Mouse (Mus musculus) hindbrain, embryonic 16.5 days (tissue): ENCODE data around the gene Kif22. TPM values are rescaled to one million over a fixed set of nuclear protein-coding genes. Genes with fewer than 3 reads are reported as not detected.
"Not testable (repeated sequence)": the region's sequence is repeated elsewhere in the genome, so short reads cannot be mapped to it uniquely, and the experiment has no call there.

Source experiments
- ATAC-seq: fragments of 200-750 bp; cut with Nextera tagmentation; 2 replicates; pipeline ENCODE4 v1.8.0; 2017; ENCODE audit warnings: moderate TSS enrichment, moderate library complexity
- H3K27ac ChIP-seq: fragments of 300-500 bp; sonication (generic); 2 replicates; pipeline ENCODE4 v1.5.1; 2014; ENCODE audit warnings: low read depth, mild to moderate bottlenecking, control low read depth, low read length, moderate library complexity
- H3K27me3 ChIP-seq: fragments of 300-500 bp; sonication (generic); replicated peaks from 2 replicates; pipeline ENCODE4 v1.6.1; 2014; ENCODE audit warnings: low read length; ENCODE audit not compliant: control insufficient read depth, insufficient read depth
- H3K36me3 ChIP-seq: fragments of 300-500 bp; sonication (generic); 2 replicates; pipeline ENCODE4 v1.6.1; 2014; ENCODE audit warnings: mild to moderate bottlenecking, low read length, moderate library complexity, mixed read lengths; ENCODE audit not compliant: control insufficient read depth, insufficient read depth
- H3K4me1 ChIP-seq: fragments of 300-500 bp; sonication (generic); 2 replicates; pipeline ENCODE4 v1.6.1; 2014; ENCODE audit warnings: low read depth, low read length; ENCODE audit not compliant: control insufficient read depth, insufficient read depth
- H3K4me2 ChIP-seq: fragments of 300-500 bp; sonication (generic); 2 replicates; pipeline ENCODE4 v1.6.1; 2014; ENCODE audit warnings: mild to moderate bottlenecking, low read length, control low read depth, moderate library complexity
- H3K4me3 ChIP-seq: fragments of 300-500 bp; sonication (generic); 2 replicates; pipeline ENCODE4 v1.5.1; 2014; ENCODE audit warnings: mild to moderate bottlenecking, low read length, control low read depth, moderate library complexity
- H3K9ac ChIP-seq: fragments of 300-500 bp; sonication (generic); 2 replicates; pipeline ENCODE4 v1.6.1; 2014; ENCODE audit warnings: low read depth, mild to moderate bottlenecking, control low read depth, low read length, moderate library complexity
- H3K9me3 ChIP-seq: fragments of 300-500 bp; sonication (generic); 2 replicates; pipeline ENCODE4 v1.6.1; 2014; ENCODE audit warnings: mild to moderate bottlenecking, low read length, moderate library complexity; ENCODE audit not compliant: control insufficient read depth
- WGBS: fragments of 180-500 bp; shearing (Covaris S2); extraction: QIAGEN DNeasy Blood & Tissue Kit; methylation state at CpG from one replicate; pipeline ENCODE4 v1.1.7; 2014; 5-methylcytosine and 5-hydroxymethylcytosine counted together
- polyA plus RNA-seq: library from polyadenylated mRNA; unstranded; fragments of >200 nt; fragmentation: Nextera tagmentation; extraction: Ambion mirVana; gene quantifications from 2 replicates; pipeline ENCODE4 v1.2.1, GENCODE M21; 2015

The Kif22 gene
- 22.2 and 29.8 TPM in 2 replicates for polyA plus RNA-seq

GRCm38 (mm10) chr7:127041851-127042672 is at the start of gene Kif22:
Gene Kif22, minus strand, starts transcription at chr7:127042471.
- Histone ChIP-seq H3K4me2 (peak within 1 kb of the TSS; percentile 97), H3K36me3 (no peaks in the 10 kb centered on the region), H3K27me3 (no peaks in the 10 kb centered on the region), H3K27ac (peak within 1 kb of the TSS; percentile 55), H3K4me1 (peaks cover 12% of the 10 kb centered on the region), H3K4me3 (peak within 1 kb of the TSS; percentile 79), H3K9ac (peak within 1 kb of the TSS; percentile 81), H3K9me3 (no peaks in the 10 kb centered on the region)
- ATAC-seq = peak; percentile 94
- under 1% methylated on average over 47 of the region's 53 CpGs for WGBS

GRCm38 (mm10) chr7:127091114-127091896 is 49.0 kb upstream of the Kif22 start, which contains the start of gene AI467606:
Gene AI467606, plus strand, starts transcription at chr7:127091359.
- peak within 1 kb of the TSS; percentile 15; the same call in 1 of the 2 replicates for H3K4me2 ChIP-seq

GRCm38 (mm10) chr7:127090154-127091113 is 48.2 kb upstream of the Kif22 start:
- Histone ChIP-seq H3K27me3 (no peaks in the 10 kb centered on the region), H3K4me2 (no peak overlapping the region), H3K4me3 (no peak overlapping the region), H3K9me3 (no peaks in the 10 kb centered on the region), H3K27ac (no peak overlapping the region), H3K36me3 (no peaks in the 10 kb centered on the region), H3K4me1 (peaks cover 5% of the 10 kb centered on the region), H3K9ac (no peak overlapping the region)
- WGBS = 88% methylated on average over 20 of the region's 20 CpGs
- ATAC-seq = no peak

More at GRCm38 (mm10) chr7:127091114-127091896, 49.0 kb upstream of the Kif22 start, which contains the start of gene AI467606:
- no peaks in the 10 kb centered on the region for H3K27me3 ChIP-seq
- no peaks in the 10 kb centered on the region for H3K36me3 ChIP-seq
- no peak for ATAC-seq
- H3K4me1 ChIP-seq = peaks cover 5% of the 10 kb centered on the region
- no peak within 1 kb of the TSS for H3K9ac ChIP-seq
- no peak within 1 kb of the TSS for H3K4me3 ChIP-seq
- H3K27ac ChIP-seq = no peak within 1 kb of the TSS
- no peaks in the 10 kb centered on the region for H3K9me3 ChIP-seq
- 78% methylated on average over 16 of the region's 16 CpGs for WGBS

GRCm38 (mm10) chr7:127088901-127089845 is 46.9 kb upstream of the Kif22 start:
- Histone ChIP-seq H3K9me3 (no peaks in the 10 kb centered on the region), H3K4me1 (peaks cover 5% of the 10 kb centered on the region), H3K4me2 (peak overlapping the region; percentile 55), H3K27me3 (no peaks in the 10 kb centered on the region), H3K36me3 (no peaks in the 10 kb centered on the region), H3K9ac (peak overlapping the region; percentile 36; the same call in 1 of the 2 replicates), H3K27ac (no peak overlapping the region), H3K4me3 (peak overlapping the region; percentile 20; the same call in 1 of the 2 replicates)
- no peak for ATAC-seq
- WGBS = 21% methylated on average over 27 of the region's 27 CpGs

DNA sequence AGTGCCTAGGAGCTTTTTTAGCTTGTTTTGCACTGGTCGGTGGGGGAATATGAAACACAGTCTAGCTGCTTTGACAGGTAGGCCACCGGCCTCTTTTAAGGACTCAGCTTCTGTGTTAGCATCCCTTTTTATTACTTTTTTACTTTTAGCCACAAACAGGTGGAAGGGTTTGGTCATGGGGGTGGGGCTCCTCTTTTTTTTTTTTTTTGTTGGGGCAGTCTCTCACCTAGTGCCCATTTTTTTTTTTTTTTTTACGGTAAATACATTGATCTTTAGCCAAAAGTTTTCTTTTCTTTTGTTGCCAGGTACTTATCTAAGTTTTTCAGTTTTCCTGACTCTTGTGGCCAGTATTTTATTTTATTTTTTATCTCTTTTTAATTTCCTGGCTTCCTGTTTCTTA is 45.8 kb upstream of the Kif22 start:
- ATAC-seq = no peak
- no peak overlapping the region for H3K9ac ChIP-seq
- no peaks in the 10 kb centered on the region for H3K27me3 ChIP-seq
- no peaks in the 10 kb centered on the region for H3K9me3 ChIP-seq
- H3K36me3 ChIP-seq = no peaks in the 10 kb centered on the region
- no peak overlapping the region for H3K4me3 ChIP-seq
- 89% methylated on average over 3 of the region's 3 CpGs for WGBS
- H3K4me2 ChIP-seq = no peak overlapping the region
- peaks cover 5% of the 10 kb centered on the region for H3K4me1 ChIP-seq
- no peak overlapping the region for H3K27ac ChIP-seq

- H3K4me2 ChIP-seq, H3K27me3 ChIP-seq, H3K9ac ChIP-seq, H3K36me3 ChIP-seq, H3K4me1 ChIP-seq, H3K9me3 ChIP-seq, H3K4me3 ChIP-seq, H3K27ac ChIP-seq, ATAC-seq: not testable (repeated sequence)
- WGBS = 90% methylated on average over 6 of the region's 6 CpGs
These were observed 45.2 kb upstream of the Kif22 start, which contains the start of gene Zg16 for GRCm38 (mm10) chr7:127087278-127088010. Gene Zg16, minus strand, starts transcription at chr7:127087328.

- ATAC-seq, H3K4me2 ChIP-seq: not testable (repeated sequence)
These were observed 43.5 kb upstream of the Kif22 start for GRCm38 (mm10) chr7:127085751-127086150.

More at GRCm38 (mm10) chr7:127085751-127086150, 43.5 kb upstream of the Kif22 start:
- not testable (repeated sequence) for H3K4me1 ChIP-seq, H3K27ac ChIP-seq, H3K36me3 ChIP-seq, H3K9ac ChIP-seq, H3K27me3 ChIP-seq, H3K9me3 ChIP-seq, H3K4me3 ChIP-seq
- WGBS = 78% methylated on average over 6 of the region's 6 CpGs
